Mouse (Mus musculus): Measurements from ENCODE around the gene Fuca2. TPM values are rescaled to one million over a fixed set of nuclear protein-coding genes. Genes with fewer than 3 reads are reported as not detected.

Gene Fuca2
- polyA plus RNA-seq, 1 experiment from 2014 or later, result 78.9 TPM

Other genes starting within 250 kb of the Fuca2 start
- 51.1 and 56.1 TPM in 2 replicates for gene Phactr2, start 25.1 kb upstream of the Fuca2 start, polyA plus RNA-seq (2015; fragmentation: Nextera tagmentation; extraction: Ambion mirVana)
- 2.2 and 2.4 TPM in 2 replicates for gene Adat2, start 53.4 kb downstream of the Fuca2 start, polyA plus RNA-seq (2015; fragmentation: Nextera tagmentation; extraction: Ambion mirVana)
- gene Pex3, start 53.6 kb downstream of the Fuca2 start, polyA plus RNA-seq (2015; fragmentation: Nextera tagmentation; extraction: Ambion mirVana), result 17.4 and 19.4 TPM in 2 replicates

Data from heart, embryonic 15.5 days (tissue).